Mouse (Mus musculus) E14TG2a.4 (cell line): ENCODE results near the gene Trappc12.

ENCODE experiments used
- H3K27me3 ChIP-seq: 2 replicates; pipeline ENCODE4 v1.6.1; 2014; ENCODE audit warnings: low read length, control low read depth; ENCODE audit not compliant: insufficient read depth
- H3K36me3 ChIP-seq: 2 replicates; pipeline ENCODE4 v1.6.1; 2014; ENCODE audit warnings: low read length, control low read depth; ENCODE audit not compliant: insufficient read depth
- H3K4me1 ChIP-seq: replicated peaks from 2 replicates; pipeline ENCODE4 v1.6.1; 2014; ENCODE audit warnings: low read depth, low read length, control low read depth
- H3K4me3 ChIP-seq: replicated peaks from 2 replicates; pipeline ENCODE4 v1.5.1; 2014; ENCODE audit warnings: mild to moderate bottlenecking, low read length
- H3K9me3 ChIP-seq: 2 replicates; pipeline ENCODE4 v1.6.1; 2014; ENCODE audit warnings: low read length, control low read depth
- CTCF ChIP-seq: conservative IDR thresholded peaks from 2 replicates; pipeline ENCODE4 v1.5.1; 2014; ENCODE audit warnings: low read length
- NANOG ChIP-seq: IDR thresholded peaks from 2 replicates; pipeline ENCODE4 v1.6.1; 2014; ENCODE audit warnings: borderline replicate concordance, low read length, mixed read lengths
- POU5F1 ChIP-seq: IDR thresholded peaks from 2 replicates; pipeline ENCODE4 v1.6.1; 2014; ENCODE audit warnings: low read length, borderline replicate concordance

Trappc12 gene

GRCm38 (mm10) chr12:28750021-28750633 lies at the start of gene Trappc12:
TSS of gene Trappc12 (minus strand) at chr12:28750472.
- TF ChIP-seq CTCF (no peak), POU5F1 (no peak), NANOG (no peak)
- Histone ChIP-seq H3K4me1 (peaks cover 49% of the 10 kb centered on the region), H3K9me3 (no peaks in the 10 kb centered on the region), H3K27me3 (no peaks in the 10 kb centered on the region), H3K4me3 (peak within 1 kb of the TSS; percentile 93), H3K36me3 (peaks cover 27% of the 10 kb centered on the region)

GRCm38 (mm10) chr12:28799798-28800411 lies 49.6 kb upstream of the Trappc12 start:
- Histone ChIP-seq H3K9me3 (peaks cover 21% of the 10 kb centered on the region), H3K4me1 (peaks cover 64% of the 10 kb centered on the region), H3K36me3 (peaks cover 3% of the 10 kb centered on the region; the same call in 1 of the 2 replicates), H3K27me3 (no peaks in the 10 kb centered on the region), H3K4me3 (no peak overlapping the region)
- no peak for TF ChIP-seq NANOG
- no peak for TF ChIP-seq CTCF
- TF ChIP-seq POU5F1 = no peak

- H3K9me3 ChIP-seq = peaks cover 21% of the 10 kb centered on the region
- no peak overlapping the region for H3K4me3 ChIP-seq
- peaks cover 3% of the 10 kb centered on the region; the same call in 1 of the 2 replicates for H3K36me3 ChIP-seq
- no peaks in the 10 kb centered on the region for H3K27me3 ChIP-seq
- no peak for TF ChIP-seq POU5F1
- TF ChIP-seq NANOG = peak; percentile 19; the same call in 1 of the 2 replicates
- H3K4me1 ChIP-seq = peaks cover 72% of the 10 kb centered on the region
These were observed 46.7 kb upstream of the Trappc12 start for GRCm38 (mm10) chr12:28796881-28797420.

- no peaks in the 10 kb centered on the region for H3K27me3 ChIP-seq
- TF ChIP-seq POU5F1 (no peak), CTCF (no peak), NANOG (no peak)
- no peak overlapping the region for H3K4me3 ChIP-seq
- peaks cover 21% of the 10 kb centered on the region for H3K9me3 ChIP-seq
- peaks cover 71% of the 10 kb centered on the region for H3K4me1 ChIP-seq
- H3K36me3 ChIP-seq = peaks cover 3% of the 10 kb centered on the region; the same call in 1 of the 2 replicates
These were observed 44.8 kb upstream of the Trappc12 start for GRCm38 (mm10) chr12:28795041-28795440.

GRCm38 (mm10) chr12:28793715-28794114 lies 43.4 kb upstream of the Trappc12 start:
- Histone ChIP-seq H3K4me1 (peaks cover 71% of the 10 kb centered on the region), H3K27me3 (no peaks in the 10 kb centered on the region), H3K9me3 (peaks cover 17% of the 10 kb centered on the region), H3K36me3 (no peaks in the 10 kb centered on the region), H3K4me3 (no peak overlapping the region)
- TF ChIP-seq CTCF (no peak), POU5F1 (no peak), NANOG (no peak)

GRCm38 (mm10) chr12:28792613-28793012 lies 42.3 kb upstream of the Trappc12 start:
- Histone ChIP-seq H3K4me3 (no peak overlapping the region), H3K27me3 (no peaks in the 10 kb centered on the region), H3K36me3 (no peaks in the 10 kb centered on the region), H3K4me1 (peaks cover 72% of the 10 kb centered on the region), H3K9me3 (peaks cover 6% of the 10 kb centered on the region)
- TF ChIP-seq POU5F1 = no peak
- no peak for TF ChIP-seq CTCF
- no peak for TF ChIP-seq NANOG

GRCm38 (mm10) chr12:28786310-28786709 lies 36.0 kb upstream of the Trappc12 start:
- Histone ChIP-seq H3K9me3 (no peaks in the 10 kb centered on the region), H3K36me3 (no peaks in the 10 kb centered on the region), H3K4me1 (peaks cover 58% of the 10 kb centered on the region), H3K4me3 (no peak overlapping the region), H3K27me3 (no peaks in the 10 kb centered on the region)
- TF ChIP-seq NANOG = no peak
- no peak for TF ChIP-seq POU5F1
- no peak for TF ChIP-seq CTCF

- Histone ChIP-seq H3K36me3 (no peaks in the 10 kb centered on the region), H3K4me3 (no peak overlapping the region), H3K4me1 (peaks cover 58% of the 10 kb centered on the region), H3K9me3 (no peaks in the 10 kb centered on the region), H3K27me3 (no peaks in the 10 kb centered on the region)
- TF ChIP-seq CTCF = no peak
- TF ChIP-seq NANOG = no peak
- no peak for TF ChIP-seq POU5F1
These were observed 35.0 kb upstream of the Trappc12 start for GRCm38 (mm10) chr12:28785299-28785698.

- Histone ChIP-seq H3K27me3 (no peaks in the 10 kb centered on the region), H3K9me3 (no peaks in the 10 kb centered on the region), H3K4me1 (peaks cover 54% of the 10 kb centered on the region), H3K4me3 (no peak overlapping the region), H3K36me3 (no peaks in the 10 kb centered on the region)
- TF ChIP-seq NANOG = no peak
- no peak for TF ChIP-seq POU5F1
- TF ChIP-seq CTCF = no peak
These were observed 34.6 kb upstream of the Trappc12 start for GRCm38 (mm10) chr12:28784864-28785263.
